Mouse (Mus musculus) limb, embryonic 12.5 days (tissue): Measurements from ENCODE around the gene Ptprg. TPM values are rescaled to one million over a fixed set of nuclear protein-coding genes. Genes with fewer than 3 reads are reported as not detected.

ENCODE experiments used
- ATAC-seq: fragments of 200-750 bp; cut with Nextera tagmentation; 2 replicates; pipeline ENCODE4 v1.8.0; 2017; ENCODE audit warnings: low read depth, moderate TSS enrichment; ENCODE audit not compliant: insufficient number of reproducible peaks, insufficient read depth, low FRiP score, low TSS enrichment
- H3K27ac ChIP-seq: fragments of 300-500 bp; sonication (generic); 2 replicates; pipeline ENCODE4 v1.5.1; 2016; ENCODE audit warnings: mild to moderate bottlenecking, moderate library complexity
- H3K27me3 ChIP-seq: fragments of 300-500 bp; sonication (generic); 2 replicates; pipeline ENCODE4 v1.6.1; 2016; ENCODE audit warnings: mild to moderate bottlenecking, moderate library complexity
- H3K36me3 ChIP-seq: fragments of 300-500 bp; sonication (generic); 2 replicates; pipeline ENCODE4 v1.6.1; 2016; ENCODE audit warnings: mild to moderate bottlenecking, moderate library complexity
- H3K4me1 ChIP-seq: fragments of 300-500 bp; sonication (generic); replicated peaks from 2 replicates; pipeline ENCODE4 v1.6.1; 2016
- H3K4me2 ChIP-seq: fragments of 300-500 bp; sonication (generic); 2 replicates; pipeline ENCODE4 v1.6.1; 2016; ENCODE audit warnings: mild to moderate bottlenecking, moderate library complexity
- H3K4me3 ChIP-seq: fragments of 300-500 bp; sonication (generic); replicated peaks from 2 replicates; pipeline ENCODE4 v1.5.1; 2016; ENCODE audit warnings: mild to moderate bottlenecking
- H3K9ac ChIP-seq: fragments of 300-500 bp; sonication (generic); replicated peaks from 2 replicates; pipeline ENCODE4 v1.6.1; 2016; ENCODE audit warnings: mild to moderate bottlenecking, moderate library complexity
- H3K9me3 ChIP-seq: fragments of 300-500 bp; sonication (generic); 2 replicates; pipeline ENCODE4 v1.6.1; 2016; ENCODE audit warnings: mild to moderate bottlenecking, moderate library complexity
- WGBS: fragments of 180-500 bp; shearing (Covaris S2); methylation state at CpG from one replicate; pipeline ENCODE4 v1.1.7; 2016; 5-methylcytosine and 5-hydroxymethylcytosine counted together
- polyA plus RNA-seq: library from polyadenylated mRNA; unstranded; fragments of >200 nt; fragmentation: Nextera tagmentation; extraction: Ambion mirVana; gene quantifications from 2 replicates; pipeline ENCODE4 v1.2.1, GENCODE M21; 2016

The Ptprg gene
- polyA plus RNA-seq, 1 experiment from 2014 or later = 37.5 TPM

- ATAC-seq = no peak
- H3K9ac ChIP-seq = no peak overlapping the region
- no peak overlapping the region for H3K4me2 ChIP-seq
- no peak overlapping the region for H3K4me3 ChIP-seq
- no peaks in the 10 kb centered on the region; the same call in 1 of the 2 replicates for H3K9me3 ChIP-seq
- WGBS = 96% methylated on average over 3 of the region's 3 CpGs
- H3K36me3 ChIP-seq = 0 out of 2 replicates have a peak, but pooled peaks cover 2% of the 10 kb centered on the region
- no peaks in the 10 kb centered on the region for H3K27me3 ChIP-seq
- peaks cover 6% of the 10 kb centered on the region for H3K4me1 ChIP-seq
- H3K27ac ChIP-seq = no peak overlapping the region
Measured at GRCm38 (mm10) chr14:11565283-11565682, 12.0 kb downstream of the Ptprg start.

GRCm38 (mm10) chr14:11569734-11570133, 16.4 kb downstream of the Ptprg start:
- Histone ChIP-seq H3K36me3 (0 out of 2 replicates have a peak, but pooled peaks cover 2% of the 10 kb centered on the region), H3K4me2 (no peak overlapping the region), H3K9ac (no peak overlapping the region), H3K9me3 (no peaks in the 10 kb centered on the region; the same call in 1 of the 2 replicates), H3K4me1 (peaks cover 10% of the 10 kb centered on the region; the same call in 1 of the 2 replicates), H3K27ac (no peak overlapping the region), H3K27me3 (no peaks in the 10 kb centered on the region), H3K4me3 (no peak overlapping the region)
- no peak for ATAC-seq
- WGBS = 61% methylated on average over 2 of the region's 2 CpGs

- 60% methylated on average over 11 of the region's 11 CpGs for WGBS
- H3K9me3 ChIP-seq = no peaks in the 10 kb centered on the region
- no peak overlapping the region for H3K4me3 ChIP-seq
Measured at GRCm38 (mm10) chr14:11571766-11572394, 18.5 kb downstream of the Ptprg start.

DNA sequence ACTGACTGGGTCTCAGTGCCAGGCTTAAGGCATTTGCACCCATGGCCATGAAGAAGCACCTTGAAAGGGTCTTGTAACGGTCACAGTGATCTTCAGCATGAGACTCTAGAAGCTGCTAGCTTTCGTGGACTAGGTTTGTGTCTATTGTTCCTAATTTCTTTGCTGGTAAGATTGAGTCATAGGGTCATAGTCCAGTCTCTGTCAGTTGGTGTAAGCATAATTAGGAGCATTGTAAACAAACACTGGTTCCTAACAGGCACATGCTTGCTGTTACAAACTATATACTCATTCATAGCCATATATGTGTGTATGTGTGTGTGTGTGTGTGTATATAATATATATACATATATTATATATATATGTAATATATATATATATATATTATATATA, 19.1 kb downstream of the Ptprg start:
- ATAC-seq = no peak
- no peak overlapping the region for H3K27ac ChIP-seq
- no peaks in the 10 kb centered on the region for H3K27me3 ChIP-seq
- H3K36me3 ChIP-seq = no peaks in the 10 kb centered on the region
- no peaks in the 10 kb centered on the region for H3K9me3 ChIP-seq
- H3K4me3 ChIP-seq = no peak overlapping the region
- H3K9ac ChIP-seq = no peak overlapping the region
- WGBS = 96% methylated on average over 2 of the region's 2 CpGs
- peaks cover 23% of the 10 kb centered on the region for H3K4me1 ChIP-seq
- H3K4me2 ChIP-seq = no peak overlapping the region

More at GRCm38 (mm10) chr14:11571766-11572394, 18.5 kb downstream of the Ptprg start:
- Histone ChIP-seq H3K4me1 (peaks cover 18% of the 10 kb centered on the region), H3K4me2 (no peak overlapping the region), H3K9ac (no peak overlapping the region), H3K27me3 (no peaks in the 10 kb centered on the region), H3K36me3 (no peaks in the 10 kb centered on the region), H3K27ac (no peak overlapping the region)
- ATAC-seq = no peak

DNA sequence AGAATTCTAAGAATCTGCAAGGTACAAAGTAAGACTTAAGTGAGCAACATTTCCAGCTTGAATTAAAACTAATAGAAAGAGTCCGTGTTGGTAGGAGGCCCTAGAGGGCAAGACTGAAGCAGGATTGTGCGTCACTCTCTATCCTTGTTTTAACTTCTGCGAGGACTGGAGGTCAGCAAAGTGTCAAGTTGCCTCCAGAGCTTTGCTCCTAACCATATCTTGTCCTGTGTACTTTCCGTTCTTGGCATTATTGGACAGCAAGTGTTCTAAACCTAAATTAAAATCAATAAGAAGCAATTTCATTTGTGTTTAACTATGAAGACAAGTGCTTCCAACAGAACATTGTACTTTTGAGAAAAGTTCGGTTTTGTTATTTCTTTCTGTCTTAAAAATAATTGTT, 20.4 kb downstream of the Ptprg start:
- WGBS = 69% methylated on average over 5 of the region's 5 CpGs
- Histone ChIP-seq H3K4me3 (no peak overlapping the region), H3K27ac (no peak overlapping the region), H3K36me3 (no peaks in the 10 kb centered on the region), H3K9me3 (no peaks in the 10 kb centered on the region), H3K9ac (no peak overlapping the region), H3K27me3 (no peaks in the 10 kb centered on the region), H3K4me2 (no peak overlapping the region), H3K4me1 (peaks cover 37% of the 10 kb centered on the region)
- no peak for ATAC-seq

GRCm38 (mm10) chr14:11577276-11577909, 24.1 kb downstream of the Ptprg start:
- Histone ChIP-seq H3K4me1 (peaks cover 38% of the 10 kb centered on the region), H3K9me3 (0 out of 2 replicates have a peak, but pooled peaks cover 3% of the 10 kb centered on the region), H3K36me3 (no peaks in the 10 kb centered on the region), H3K9ac (no peak overlapping the region), H3K27me3 (no peaks in the 10 kb centered on the region), H3K27ac (no peak overlapping the region), H3K4me2 (no peak overlapping the region), H3K4me3 (no peak overlapping the region)
- WGBS = 14% methylated on average over 9 of the region's 9 CpGs
- no peak for ATAC-seq

GRCm38 (mm10) chr14:11577910-11578309, 24.6 kb downstream of the Ptprg start:
- H3K27me3 ChIP-seq = no peaks in the 10 kb centered on the region
- no peaks in the 10 kb centered on the region for H3K36me3 ChIP-seq
- no peak overlapping the region for H3K9ac ChIP-seq
- no peak overlapping the region for H3K4me2 ChIP-seq
- H3K27ac ChIP-seq = no peak overlapping the region
- ATAC-seq = no peak
- H3K4me1 ChIP-seq = peaks cover 38% of the 10 kb centered on the region
- H3K4me3 ChIP-seq = no peak overlapping the region
- 49% methylated on average over 8 of the region's 8 CpGs for WGBS
- 0 out of 2 replicates have a peak, but pooled peaks cover 8% of the 10 kb centered on the region for H3K9me3 ChIP-seq

DNA sequence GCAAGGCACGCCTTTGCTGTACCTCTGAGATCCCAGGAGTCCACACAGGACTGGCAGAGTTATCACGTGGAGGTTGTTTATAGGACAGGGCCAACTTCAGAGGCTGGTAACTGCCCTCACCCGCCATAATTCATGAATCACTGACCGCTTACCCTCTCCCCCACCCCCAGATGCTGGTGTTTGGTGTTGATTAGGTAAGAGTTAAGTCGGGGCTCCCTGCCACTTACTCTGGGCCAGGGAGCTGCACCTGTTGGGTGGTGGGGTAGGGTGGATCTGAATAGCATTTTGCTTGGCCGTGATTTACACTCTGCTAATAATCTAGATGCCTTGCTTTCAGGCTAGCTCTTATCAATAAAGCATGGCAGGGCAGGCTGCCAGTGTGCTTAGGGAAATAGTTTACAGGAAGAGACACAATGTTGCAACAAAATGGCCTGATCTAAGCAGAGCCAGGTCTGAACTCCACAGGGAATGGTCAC, 25.2 kb downstream of the Ptprg start:
- Histone ChIP-seq H3K36me3 (no peaks in the 10 kb centered on the region), H3K27ac (no peak overlapping the region), H3K9ac (no peak overlapping the region), H3K9me3 (0 out of 2 replicates have a peak, but pooled peaks cover 9% of the 10 kb centered on the region), H3K4me2 (no peak overlapping the region), H3K4me3 (no peak overlapping the region), H3K4me1 (peaks cover 38% of the 10 kb centered on the region), H3K27me3 (no peaks in the 10 kb centered on the region)
- 16% methylated on average over 6 of the region's 6 CpGs for WGBS
- ATAC-seq = no peak

- Histone ChIP-seq H3K4me2 (no peak overlapping the region), H3K9me3 (0 out of 2 replicates have a peak, but pooled peaks cover 9% of the 10 kb centered on the region), H3K9ac (no peak overlapping the region), H3K4me3 (no peak overlapping the region), H3K27me3 (no peaks in the 10 kb centered on the region), H3K36me3 (no peaks in the 10 kb centered on the region), H3K27ac (no peak overlapping the region), H3K4me1 (peaks cover 40% of the 10 kb centered on the region)
- 90% methylated on average over 1 of the region's 1 CpGs for WGBS
- ATAC-seq = no peak
Measured at GRCm38 (mm10) chr14:11579950-11580349, 26.6 kb downstream of the Ptprg start.

DNA sequence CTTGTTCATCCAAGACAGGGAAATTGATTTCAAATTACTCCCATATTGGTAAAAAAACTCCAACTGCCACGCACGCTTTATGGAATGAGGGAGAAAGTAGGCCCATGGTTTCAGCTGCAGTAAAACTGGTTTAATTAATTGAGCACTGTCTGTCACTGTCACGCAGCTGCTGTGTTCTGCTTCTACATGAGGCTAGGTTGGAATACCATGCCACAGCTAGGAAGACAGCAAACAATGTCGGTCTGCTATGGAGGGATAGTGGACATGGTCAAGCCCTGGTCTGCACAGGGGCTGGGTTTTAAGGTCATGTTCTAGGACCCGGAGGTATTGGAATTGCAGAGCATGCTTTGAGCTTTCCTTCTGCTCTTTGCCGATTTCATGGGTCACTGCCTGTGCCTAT, 30.9 kb downstream of the Ptprg start:
- no peak overlapping the region for H3K4me3 ChIP-seq
- no peak overlapping the region for H3K4me2 ChIP-seq
- H3K27me3 ChIP-seq = no peaks in the 10 kb centered on the region
- no peaks in the 10 kb centered on the region for H3K36me3 ChIP-seq
- no peak for ATAC-seq
- H3K4me1 ChIP-seq = peaks cover 13% of the 10 kb centered on the region; the same call in 1 of the 2 replicates
- H3K27ac ChIP-seq = no peak overlapping the region
- no peak overlapping the region for H3K9ac ChIP-seq
- 0 out of 2 replicates have a peak, but pooled peaks cover 9% of the 10 kb centered on the region for H3K9me3 ChIP-seq
- 63% methylated on average over 6 of the region's 6 CpGs for WGBS

DNA sequence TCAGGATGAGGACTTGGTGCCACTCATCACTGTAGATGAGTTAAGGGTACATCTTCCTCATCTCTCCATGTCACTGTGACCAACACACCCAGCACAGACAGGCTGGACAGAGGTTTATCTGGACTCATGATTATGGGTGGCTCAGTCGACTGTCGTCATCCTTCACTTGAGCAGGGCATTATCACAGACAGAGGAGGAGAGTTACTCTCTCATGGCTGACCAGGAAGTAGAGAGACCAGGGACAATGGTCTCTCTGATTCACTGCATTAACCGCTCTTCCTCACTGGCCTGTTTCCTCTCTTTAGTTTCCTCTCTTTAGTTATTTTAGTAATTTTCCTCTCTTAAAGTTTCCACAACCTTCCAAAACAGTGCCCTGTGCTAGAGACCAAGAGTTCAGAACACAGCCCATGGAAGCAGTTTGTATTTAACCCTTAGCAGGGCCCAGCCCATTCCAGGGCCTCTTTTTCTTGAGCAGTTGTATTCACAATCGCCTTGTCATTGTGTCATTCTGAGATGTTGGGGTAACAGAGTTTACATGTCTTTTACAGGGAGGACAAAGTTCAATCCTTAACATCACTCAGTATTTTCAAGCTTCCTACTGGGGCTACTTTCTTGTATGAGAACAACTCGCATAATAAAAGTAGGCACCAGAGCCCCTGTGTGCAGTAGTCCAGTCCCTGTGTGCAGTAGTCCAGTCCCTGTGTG, 31.7 kb downstream of the Ptprg start:
- ATAC-seq = no peak
- no peak overlapping the region for H3K4me3 ChIP-seq

More for the DNA sequence above, 31.7 kb downstream of the Ptprg start:
- Histone ChIP-seq H3K27me3 (no peaks in the 10 kb centered on the region), H3K36me3 (no peaks in the 10 kb centered on the region), H3K9me3 (0 out of 2 replicates have a peak, but pooled peaks cover 9% of the 10 kb centered on the region), H3K9ac (no peak overlapping the region), H3K27ac (no peak overlapping the region), H3K4me2 (no peak overlapping the region), H3K4me1 (peaks cover 18% of the 10 kb centered on the region)
- 91% methylated on average over 5 of the region's 5 CpGs for WGBS
